Mouse (Mus musculus) limb, embryonic 13.5 days (tissue): ENCODE data around the gene Mecom. TPM values are rescaled to one million over a fixed set of nuclear protein-coding genes. Genes with fewer than 3 reads are reported as not detected.

ENCODE experiments used
- ATAC-seq: fragments of 200-750 bp; cut with Nextera tagmentation; 2 replicates; pipeline ENCODE4 v1.8.0; 2017; ENCODE audit warnings: low read depth, moderate number of reproducible peaks, moderate TSS enrichment; ENCODE audit not compliant: low FRiP score
- H3K27ac ChIP-seq: fragments of 300-500 bp; sonication (generic); 2 replicates; pipeline ENCODE4 v1.5.1; 2015; ENCODE audit warnings: inconsistent platforms, mild to moderate bottlenecking, moderate library complexity
- H3K27me3 ChIP-seq: fragments of 300-500 bp; sonication (generic); 2 replicates; pipeline ENCODE4 v1.6.1; 2015; ENCODE audit warnings: mild to moderate bottlenecking, inconsistent platforms
- H3K36me3 ChIP-seq: fragments of 300-500 bp; sonication (generic); 2 replicates; pipeline ENCODE4 v1.6.1; 2015; ENCODE audit warnings: inconsistent platforms, mild to moderate bottlenecking, moderate library complexity
- H3K4me1 ChIP-seq: fragments of 300-500 bp; sonication (generic); 2 replicates; pipeline ENCODE4 v1.6.1; 2015; ENCODE audit warnings: inconsistent platforms
- H3K4me2 ChIP-seq: fragments of 300-500 bp; sonication (generic); replicated peaks from 2 replicates; pipeline ENCODE4 v1.6.1; 2015; ENCODE audit warnings: inconsistent platforms, mild to moderate bottlenecking, moderate library complexity
- H3K4me3 ChIP-seq: fragments of 300-500 bp; sonication (generic); 2 replicates; pipeline ENCODE4 v1.5.1; 2015; ENCODE audit warnings: moderate library complexity, mild to moderate bottlenecking, inconsistent platforms
- H3K9ac ChIP-seq: fragments of 300-500 bp; sonication (generic); 2 replicates; pipeline ENCODE4 v1.6.1; 2015; ENCODE audit warnings: mild to moderate bottlenecking, inconsistent platforms
- H3K9me3 ChIP-seq: fragments of 300-500 bp; sonication (generic); 2 replicates; pipeline ENCODE4 v1.6.1; 2016; ENCODE audit warnings: inconsistent platforms
- WGBS: fragments of 180-500 bp; shearing (Covaris S2); methylation state at CpG from one replicate; pipeline ENCODE4 v1.1.7; 2015; 5-methylcytosine and 5-hydroxymethylcytosine counted together
- polyA plus RNA-seq: library from polyadenylated mRNA; unstranded; fragments of >200 nt; fragmentation: Nextera tagmentation; extraction: Ambion mirVana; gene quantifications from 2 replicates; pipeline ENCODE4 v1.2.1, GENCODE M21; 2015

The Mecom gene
- polyA plus RNA-seq, 1 experiment from 2014 or later = 90.7 TPM

DNA sequence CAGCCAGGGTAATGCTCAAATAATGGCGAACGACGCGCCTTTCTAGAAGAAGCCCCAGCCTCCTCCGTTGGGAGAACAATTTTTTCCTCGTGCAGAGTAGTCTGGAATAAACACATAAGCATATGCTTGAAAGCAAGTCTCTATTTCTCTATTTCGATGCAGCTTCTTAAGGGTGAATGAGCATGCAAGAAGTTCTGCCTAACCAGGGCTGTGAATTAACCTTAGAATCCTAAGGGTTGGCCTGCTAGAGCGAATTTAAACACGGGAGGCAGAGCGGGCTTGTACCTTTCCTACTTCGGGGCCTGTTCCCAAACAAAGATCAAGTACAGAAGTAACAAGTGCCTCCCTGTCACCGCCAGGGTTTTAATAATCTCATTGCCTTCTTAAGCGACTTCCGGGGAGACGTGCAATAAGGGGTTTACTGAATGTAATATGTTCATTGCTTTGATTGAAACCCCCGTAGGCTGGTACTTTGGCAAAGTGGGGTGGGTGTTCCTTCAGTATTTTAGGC is 42.0 kb downstream of the Mecom start:
- H3K9ac ChIP-seq = peak overlapping the region; percentile 98

DNA sequence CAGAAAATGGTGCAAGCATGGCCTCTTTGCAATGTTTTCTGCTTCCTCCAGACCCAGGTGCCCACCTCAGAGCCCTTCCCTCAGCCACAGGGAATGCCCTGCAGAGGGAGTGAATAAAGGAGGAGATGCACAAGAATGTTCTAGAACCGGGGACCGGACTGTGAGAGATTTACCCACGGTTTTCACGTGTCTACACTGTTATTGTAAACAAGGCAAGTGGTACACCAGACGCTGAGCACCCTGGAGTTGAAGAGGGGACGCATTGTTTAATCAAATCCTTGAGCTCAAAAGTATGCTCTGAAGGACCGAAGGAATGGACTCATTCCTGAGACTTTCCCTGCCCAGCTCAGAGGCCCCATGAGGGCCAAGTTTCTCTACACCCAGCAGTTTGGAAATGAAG is 43.2 kb downstream of the Mecom start:
- Histone ChIP-seq H3K4me2 (peak overlapping the region; percentile 70), H3K27ac (peak overlapping the region; percentile 99), H3K9me3 (no peaks in the 10 kb centered on the region), H3K4me3 (peak overlapping the region; percentile 75; the same call in 1 of the 2 replicates), H3K9ac (peak overlapping the region; percentile 98), H3K4me1 (peaks cover 32% of the 10 kb centered on the region), H3K36me3 (no peaks in the 10 kb centered on the region), H3K27me3 (no peaks in the 10 kb centered on the region)
- ATAC-seq = no peak
- WGBS = 28% methylated on average over 7 of the region's 7 CpGs

More for the DNA sequence above, 42.0 kb downstream of the Mecom start:
- WGBS = 10% methylated on average over 16 of the region's 16 CpGs
- peak overlapping the region; percentile 75 for H3K4me3 ChIP-seq
- peak overlapping the region; percentile 70 for H3K4me2 ChIP-seq
- H3K4me1 ChIP-seq = peaks cover 41% of the 10 kb centered on the region
- no peaks in the 10 kb centered on the region for H3K36me3 ChIP-seq
- ATAC-seq = no peak
- peak overlapping the region; percentile 99 for H3K27ac ChIP-seq
- no peaks in the 10 kb centered on the region; the same call in 1 of the 2 replicates for H3K27me3 ChIP-seq
- no peaks in the 10 kb centered on the region for H3K9me3 ChIP-seq

DNA sequence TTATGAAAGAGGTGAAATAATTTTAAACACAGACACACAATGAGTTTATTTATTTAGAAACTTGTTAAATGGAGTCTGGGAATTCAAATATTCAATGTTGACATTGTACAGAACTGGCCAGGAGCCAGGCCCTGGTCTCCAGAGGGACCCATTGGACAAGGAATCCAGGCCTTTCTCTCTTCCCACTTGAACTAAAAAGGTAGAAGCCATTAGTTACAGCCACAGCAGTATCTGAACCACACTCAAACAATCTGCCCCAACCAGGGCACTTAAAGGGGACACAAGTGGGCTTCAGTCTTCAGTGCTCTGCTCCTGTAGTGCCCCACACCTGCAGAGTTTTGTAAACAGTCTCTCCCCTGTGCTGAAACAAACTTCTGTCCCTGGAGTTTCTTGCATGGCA is 44.0 kb downstream of the Mecom start:
- no peak overlapping the region for H3K4me3 ChIP-seq
- no peaks in the 10 kb centered on the region for H3K36me3 ChIP-seq
- peak overlapping the region; percentile 70 for H3K4me2 ChIP-seq
- no peaks in the 10 kb centered on the region; the same call in 1 of the 2 replicates for H3K9me3 ChIP-seq
- no peak overlapping the region for H3K9ac ChIP-seq
- no peak for ATAC-seq
- no peaks in the 10 kb centered on the region for H3K27me3 ChIP-seq
- H3K27ac ChIP-seq = peak overlapping the region; percentile 99
- peaks cover 34% of the 10 kb centered on the region for H3K4me1 ChIP-seq

GRCm38 (mm10) chr3:30498202-30498828 is 49.5 kb downstream of the Mecom start:
- peak overlapping the region; percentile 32; the same call in 1 of the 2 replicates for H3K4me2 ChIP-seq

DNA sequence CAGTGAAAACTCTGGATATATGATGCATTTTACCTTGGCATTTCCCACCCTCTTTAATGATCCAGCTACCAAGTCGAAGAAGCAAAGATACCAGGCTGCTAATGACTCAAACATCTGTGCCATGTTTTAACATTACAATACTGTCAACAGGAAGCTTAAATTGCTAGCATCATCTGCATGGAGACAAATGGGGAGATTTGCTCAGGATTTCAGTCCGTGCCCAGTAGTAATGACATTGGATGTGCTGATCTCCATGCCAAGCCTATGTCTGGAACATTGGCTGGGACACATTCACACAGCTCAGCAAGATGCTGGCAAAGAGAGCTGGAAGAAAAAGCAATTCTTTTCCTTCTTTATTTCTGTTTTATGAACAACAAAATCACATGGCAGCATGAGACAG is 53.4 kb downstream of the Mecom start:
- ATAC-seq = no peak
- H3K4me3 ChIP-seq = no peak overlapping the region
- WGBS = 77% methylated on average over 2 of the region's 2 CpGs

More at GRCm38 (mm10) chr3:30498202-30498828, 49.5 kb downstream of the Mecom start:
- WGBS = 33% methylated on average over 9 of the region's 9 CpGs
- peaks cover 31% of the 10 kb centered on the region for H3K4me1 ChIP-seq
- no peaks in the 10 kb centered on the region for H3K27me3 ChIP-seq
- peaks cover 4% of the 10 kb centered on the region; the same call in 1 of the 2 replicates for H3K9me3 ChIP-seq
- no peak overlapping the region for H3K9ac ChIP-seq
- H3K36me3 ChIP-seq = peaks cover 3% of the 10 kb centered on the region
- no peak for ATAC-seq
- peak overlapping the region; percentile 72; the same call in 1 of the 2 replicates for H3K27ac ChIP-seq
- no peak overlapping the region for H3K4me3 ChIP-seq

DNA sequence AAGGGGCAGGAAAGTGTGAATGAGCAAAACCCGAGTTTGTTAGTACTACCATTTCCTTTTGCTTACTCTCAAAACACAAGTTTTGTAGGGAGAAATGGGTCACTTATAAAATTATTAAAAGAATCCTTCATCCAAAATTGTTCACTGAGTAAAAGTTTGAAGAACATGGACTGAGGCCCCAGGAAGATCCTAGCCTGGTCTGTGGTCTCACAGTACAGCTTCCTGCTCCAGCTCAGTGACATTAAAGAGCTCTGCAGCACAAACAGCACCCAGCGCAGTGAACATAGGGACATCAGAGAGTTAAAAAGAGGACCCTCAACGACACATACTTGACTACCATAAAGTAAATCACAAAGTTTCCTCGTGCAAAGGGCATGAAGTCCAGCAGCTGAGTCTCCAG is 59.0 kb downstream of the Mecom start:
- no peak overlapping the region for H3K4me3 ChIP-seq
- H3K27ac ChIP-seq = no peak overlapping the region
- ATAC-seq = no peak
- peaks cover 10% of the 10 kb centered on the region; the same call in 1 of the 2 replicates for H3K9me3 ChIP-seq
- no peak overlapping the region for H3K9ac ChIP-seq
- no peak overlapping the region for H3K4me2 ChIP-seq
- no peaks in the 10 kb centered on the region for H3K27me3 ChIP-seq
- H3K36me3 ChIP-seq = peaks cover 17% of the 10 kb centered on the region
- peaks cover 34% of the 10 kb centered on the region for H3K4me1 ChIP-seq
- 35% methylated on average over 4 of the region's 4 CpGs for WGBS

More for the DNA sequence above, 53.4 kb downstream of the Mecom start:
- no peaks in the 10 kb centered on the region for H3K27me3 ChIP-seq
- no peak overlapping the region for H3K9ac ChIP-seq
- H3K9me3 ChIP-seq = peaks cover 10% of the 10 kb centered on the region; the same call in 1 of the 2 replicates
- peaks cover 9% of the 10 kb centered on the region for H3K36me3 ChIP-seq
- peaks cover 46% of the 10 kb centered on the region for H3K4me1 ChIP-seq
- no peak overlapping the region for H3K27ac ChIP-seq
- no peak overlapping the region for H3K4me2 ChIP-seq

- 81% methylated on average over 4 of the region's 4 CpGs for WGBS
- no peak for ATAC-seq
- no peak overlapping the region for H3K4me2 ChIP-seq
- no peaks in the 10 kb centered on the region for H3K27me3 ChIP-seq
- no peak overlapping the region for H3K4me3 ChIP-seq
- no peak overlapping the region for H3K9ac ChIP-seq
- no peak overlapping the region for H3K27ac ChIP-seq
- H3K36me3 ChIP-seq = peaks cover 8% of the 10 kb centered on the region; the same call in 1 of the 2 replicates
- peaks cover 37% of the 10 kb centered on the region for H3K4me1 ChIP-seq
- no peaks in the 10 kb centered on the region for H3K9me3 ChIP-seq
These were observed 61.4 kb downstream of the Mecom start for GRCm38 (mm10) chr3:30486422-30486821.

GRCm38 (mm10) chr3:30483006-30483684 is 64.7 kb downstream of the Mecom start:
- Histone ChIP-seq H3K9me3 (no peaks in the 10 kb centered on the region), H3K9ac (no peak overlapping the region), H3K27me3 (no peaks in the 10 kb centered on the region), H3K36me3 (peaks cover 8% of the 10 kb centered on the region; the same call in 1 of the 2 replicates), H3K4me2 (no peak overlapping the region), H3K27ac (no peak overlapping the region), H3K4me1 (peaks cover 14% of the 10 kb centered on the region), H3K4me3 (no peak overlapping the region)
- 26% methylated on average over 5 of the region's 5 CpGs for WGBS
- ATAC-seq = no peak

- Histone ChIP-seq H3K4me1 (peaks cover 19% of the 10 kb centered on the region), H3K27me3 (no peaks in the 10 kb centered on the region), H3K9me3 (no peaks in the 10 kb centered on the region), H3K27ac (no peak overlapping the region), H3K9ac (no peak overlapping the region), H3K4me2 (no peak overlapping the region), H3K36me3 (peaks cover 8% of the 10 kb centered on the region; the same call in 1 of the 2 replicates), H3K4me3 (no peak overlapping the region)
- WGBS = 68% methylated on average over 10 of the region's 10 CpGs
- no peak for ATAC-seq
These were observed 66.1 kb downstream of the Mecom start for GRCm38 (mm10) chr3:30481682-30482081.

DNA sequence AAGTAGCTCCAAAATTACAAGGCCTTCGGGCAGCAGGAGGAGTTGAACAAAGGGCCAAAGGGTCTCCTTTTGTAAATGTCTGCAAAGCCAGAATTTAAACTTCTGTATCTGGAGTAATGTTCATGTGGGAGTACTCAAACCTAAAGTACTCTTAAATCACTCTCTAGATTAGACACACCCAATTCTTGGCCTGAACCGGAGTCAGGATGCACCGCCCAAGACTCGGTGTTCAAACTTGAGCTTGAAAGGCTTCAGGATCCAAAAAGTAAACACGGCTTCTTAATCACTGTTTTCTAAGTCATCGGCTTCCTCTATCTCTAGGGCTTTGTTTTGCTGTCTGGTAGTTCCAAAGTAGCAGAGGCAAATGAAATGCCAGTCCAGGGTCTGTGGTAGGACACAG is 67.3 kb downstream of the Mecom start:
- Histone ChIP-seq H3K4me1 (peaks cover 22% of the 10 kb centered on the region), H3K9ac (no peak overlapping the region), H3K4me3 (no peak overlapping the region), H3K27me3 (no peaks in the 10 kb centered on the region), H3K27ac (no peak overlapping the region), H3K4me2 (no peak overlapping the region), H3K9me3 (no peaks in the 10 kb centered on the region), H3K36me3 (no peaks in the 10 kb centered on the region)
- ATAC-seq = no peak
- WGBS = 79% methylated on average over 6 of the region's 6 CpGs

GRCm38 (mm10) chr3:30478252-30478651 is 69.6 kb downstream of the Mecom start:
- Histone ChIP-seq H3K36me3 (0 out of 2 replicates have a peak, but pooled peaks cover 3% of the 10 kb centered on the region), H3K27ac (no peak overlapping the region), H3K27me3 (no peaks in the 10 kb centered on the region), H3K4me3 (no peak overlapping the region), H3K9me3 (no peaks in the 10 kb centered on the region), H3K4me2 (no peak overlapping the region), H3K4me1 (peaks cover 30% of the 10 kb centered on the region), H3K9ac (no peak overlapping the region)
- WGBS = 56% methylated on average over 6 of the region's 6 CpGs
- no peak for ATAC-seq

- WGBS = 49% methylated on average over 5 of the region's 5 CpGs
- no peaks in the 10 kb centered on the region for H3K27me3 ChIP-seq
- H3K36me3 ChIP-seq = 0 out of 2 replicates have a peak, but pooled peaks cover 3% of the 10 kb centered on the region
- no peak overlapping the region for H3K27ac ChIP-seq
- ATAC-seq = no peak
- H3K4me3 ChIP-seq = no peak overlapping the region
- peaks cover 32% of the 10 kb centered on the region for H3K4me1 ChIP-seq
- no peaks in the 10 kb centered on the region for H3K9me3 ChIP-seq
- no peak overlapping the region for H3K4me2 ChIP-seq
- H3K9ac ChIP-seq = no peak overlapping the region
These were observed 70.8 kb downstream of the Mecom start for GRCm38 (mm10) chr3:30477008-30477407.
